Mouse (Mus musculus) hindbrain, postnatal 0 days (tissue): Measurements from ENCODE around the gene Kctd2. TPM values are rescaled to one million over a fixed set of nuclear protein-coding genes. Genes with fewer than 3 reads are reported as not detected.
A peak's percentile ranks its signal among the peaks of the same experiment; 100 is the strongest.
"Not testable (repeated sequence)": the region's sequence is repeated elsewhere in the genome, so short reads cannot be mapped to it uniquely, and the experiment has no call there.

ENCODE experiments used
- ATAC-seq: fragments of 200-750 bp; cut with Nextera tagmentation; 2 replicates; pipeline ENCODE4 v1.8.0; 2017; ENCODE audit warnings: mild to moderate bottlenecking, moderate TSS enrichment, moderate library complexity
- DNase-seq: peaks from one replicate; pipeline ENCODE4 v3.0.0-alpha.2; 2015; ENCODE audit warnings: low spot score
- H3K27ac ChIP-seq: fragments of 300-500 bp; sonication (generic); 2 replicates; pipeline ENCODE4 v1.5.1; 2014; ENCODE audit warnings: mild to moderate bottlenecking
- H3K27me3 ChIP-seq: fragments of 300-500 bp; sonication (generic); 2 replicates; pipeline ENCODE4 v1.6.1; 2014; ENCODE audit warnings: low read length, mixed read lengths; ENCODE audit not compliant: insufficient read depth
- H3K36me3 ChIP-seq: fragments of 300-500 bp; sonication (generic); 2 replicates; pipeline ENCODE4 v1.6.1; 2014; ENCODE audit warnings: low read length, mixed read lengths; ENCODE audit not compliant: insufficient read depth
- H3K4me1 ChIP-seq: fragments of 300-500 bp; sonication (generic); 2 replicates; pipeline ENCODE4 v1.6.1; 2014; ENCODE audit warnings: antibody characterized with exemption, low read length, mixed read lengths; ENCODE audit not compliant: insufficient read depth
- H3K4me2 ChIP-seq: fragments of 300-500 bp; sonication (generic); 2 replicates; pipeline ENCODE4 v1.6.1; 2014; ENCODE audit warnings: low read depth, mild to moderate bottlenecking, low read length, moderate library complexity, mixed read lengths
- H3K4me3 ChIP-seq: fragments of 300-500 bp; sonication (generic); 2 replicates; pipeline ENCODE4 v1.5.1; 2014; ENCODE audit warnings: low read length
- H3K9ac ChIP-seq: fragments of 300-500 bp; sonication (generic); replicated peaks from 2 replicates; pipeline ENCODE4 v1.6.1; 2014; ENCODE audit warnings: mild to moderate bottlenecking, low read length, moderate library complexity, mixed read lengths
- H3K9me3 ChIP-seq: fragments of 300-500 bp; sonication (generic); 2 replicates; pipeline ENCODE4 v1.6.1; 2016; ENCODE audit warnings: low read length, mixed read lengths
- CTCF ChIP-seq: IDR thresholded peaks from 2 replicates; pipeline ENCODE4 v1.5.1; 2016; ENCODE audit warnings: antibody characterized with exemption, control low read depth, low read depth
- WGBS: fragments of 180-500 bp; shearing (Covaris S2); extraction: QIAGEN DNeasy Blood & Tissue Kit; methylation state at CpG from one replicate; pipeline ENCODE4 v1.1.7; 2014; 5-methylcytosine and 5-hydroxymethylcytosine counted together
- polyA plus RNA-seq: library from polyadenylated mRNA; unstranded; fragments of >200 nt; fragmentation: Nextera tagmentation; extraction: Ambion mirVana; gene quantifications from 2 replicates; pipeline ENCODE4 v1.2.1, GENCODE M21; 2015
- total RNA-seq: library from RNA; depleted of rRNA; stranded (reverse); fragments of >200 nt; gene quantifications from 2 replicates; pipeline ENCODE4 v1.2.3, GENCODE M21; 2014

Kctd2 gene
- total and polyA plus RNA-seq, 2 experiments from 2014 or later, result 21.0 to 24.5 TPM

DNA sequence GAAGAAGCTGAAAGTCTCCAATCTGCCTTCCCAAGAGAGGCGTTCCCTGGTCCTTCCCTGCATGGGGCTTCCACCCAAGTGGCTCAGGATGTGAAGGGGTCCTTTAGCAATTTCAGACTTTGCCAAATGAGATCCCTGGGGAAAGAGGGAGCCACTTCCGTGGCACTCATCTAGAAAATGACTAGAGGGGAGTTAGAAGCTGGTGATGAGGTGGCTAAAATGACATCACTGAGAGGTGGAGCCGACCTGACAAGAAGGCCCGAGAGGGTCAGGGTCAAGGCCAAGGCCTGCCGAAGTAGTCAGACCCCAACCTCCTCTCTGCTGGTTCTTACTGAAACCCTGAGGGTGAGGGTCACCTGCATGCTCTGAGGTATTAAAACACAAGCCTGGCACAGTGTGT, 37.0 kb upstream of the Kctd2 start:
- H3K9me3 ChIP-seq, result no peaks in the 10 kb centered on the region
- no peak for DNase-seq
- ATAC-seq, result no peak
- H3K27ac ChIP-seq, result peak overlapping the region; percentile 94; the same call in 1 of the 2 replicates
- H3K36me3 ChIP-seq, result no peaks in the 10 kb centered on the region
- 13% methylated on average over 5 of the region's 5 CpGs for WGBS
- no peak for TF ChIP-seq CTCF
- H3K4me2 ChIP-seq, result peak overlapping the region; percentile 81
- H3K9ac ChIP-seq, result peak overlapping the region; percentile 95
- no peaks in the 10 kb centered on the region for H3K27me3 ChIP-seq
- peaks cover 19% of the 10 kb centered on the region for H3K4me1 ChIP-seq
- H3K4me3 ChIP-seq, result peak overlapping the region; percentile 96

DNA sequence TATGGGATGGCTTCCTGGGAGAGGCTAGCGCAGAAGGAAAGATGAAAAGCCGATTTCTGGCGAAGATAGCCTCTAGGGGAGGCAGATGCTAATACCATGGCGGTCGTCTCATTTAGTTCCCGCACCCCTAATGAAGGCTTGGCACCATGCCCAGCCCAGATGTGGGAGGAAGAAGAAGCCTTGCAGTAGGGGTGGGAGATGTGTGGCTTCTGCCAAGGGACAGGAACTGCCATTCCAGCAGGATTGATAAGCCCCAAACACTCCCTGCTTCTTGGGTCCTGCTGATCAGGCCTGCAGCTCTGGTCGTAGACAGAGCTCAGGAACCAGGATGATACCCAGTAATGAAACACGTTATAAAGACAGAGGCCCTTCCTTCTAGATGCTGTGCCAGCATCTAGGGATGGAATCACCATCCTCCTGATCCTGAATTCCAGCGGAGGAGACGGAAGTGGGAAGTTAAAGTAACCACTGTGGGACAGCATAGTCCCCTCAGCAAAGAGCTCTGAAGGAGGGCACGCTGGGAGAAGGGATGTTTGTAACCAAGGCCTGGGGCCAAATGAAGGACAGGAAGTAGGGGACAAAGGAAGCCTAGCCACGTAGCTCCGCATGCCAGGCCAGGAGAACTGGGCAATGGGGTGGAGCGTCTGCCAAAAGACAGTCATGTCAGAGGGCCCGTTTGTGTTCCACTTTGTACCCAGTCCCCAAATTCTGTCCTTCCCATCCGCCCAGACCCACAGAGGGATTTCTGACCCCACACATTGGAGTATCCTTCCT, 36.0 kb upstream of the Kctd2 start:
- Histone ChIP-seq H3K4me1 (peaks cover 19% of the 10 kb centered on the region), H3K9me3 (no peaks in the 10 kb centered on the region), H3K9ac (peak overlapping the region; percentile 95; the same call in 1 of the 2 replicates), H3K27me3 (no peaks in the 10 kb centered on the region), H3K4me3 (peak overlapping the region; percentile 96), H3K4me2 (peak overlapping the region; percentile 81), H3K36me3 (no peaks in the 10 kb centered on the region), H3K27ac (peak overlapping the region; percentile 94)
- peak; percentile 17; the same call in 1 of the 2 replicates for TF ChIP-seq CTCF
- DNase-seq (peak; percentile 74), ATAC-seq (no peak)
- WGBS, result 24% methylated on average over 16 of the region's 16 CpGs

GRCm38 (mm10) chr11:115384587-115384986, 35.3 kb upstream of the Kctd2 start:
- Histone ChIP-seq H3K4me3 (no peak overlapping the region), H3K36me3 (no peaks in the 10 kb centered on the region), H3K27ac (peak overlapping the region; percentile 94; the same call in 1 of the 2 replicates), H3K4me1 (peaks cover 19% of the 10 kb centered on the region), H3K27me3 (no peaks in the 10 kb centered on the region), H3K9me3 (no peaks in the 10 kb centered on the region), H3K4me2 (peak overlapping the region; percentile 81), H3K9ac (peak overlapping the region; percentile 95; the same call in 1 of the 2 replicates)
- no peak for TF ChIP-seq CTCF
- WGBS, result 75% methylated on average over 5 of the region's 5 CpGs
- DNase-seq, result no peak
- ATAC-seq, result no peak

GRCm38 (mm10) chr11:115386859-115387258, 33.1 kb upstream of the Kctd2 start:
- H3K9ac ChIP-seq, H3K4me2 ChIP-seq, H3K9me3 ChIP-seq, H3K27ac ChIP-seq, H3K4me3 ChIP-seq, H3K36me3 ChIP-seq, ATAC-seq, DNase-seq, H3K27me3 ChIP-seq: not testable (repeated sequence)
- WGBS, result 94% methylated on average over 3 of the region's 3 CpGs
- H3K4me1 ChIP-seq, result peaks cover 19% of the 10 kb centered on the region

DNA sequence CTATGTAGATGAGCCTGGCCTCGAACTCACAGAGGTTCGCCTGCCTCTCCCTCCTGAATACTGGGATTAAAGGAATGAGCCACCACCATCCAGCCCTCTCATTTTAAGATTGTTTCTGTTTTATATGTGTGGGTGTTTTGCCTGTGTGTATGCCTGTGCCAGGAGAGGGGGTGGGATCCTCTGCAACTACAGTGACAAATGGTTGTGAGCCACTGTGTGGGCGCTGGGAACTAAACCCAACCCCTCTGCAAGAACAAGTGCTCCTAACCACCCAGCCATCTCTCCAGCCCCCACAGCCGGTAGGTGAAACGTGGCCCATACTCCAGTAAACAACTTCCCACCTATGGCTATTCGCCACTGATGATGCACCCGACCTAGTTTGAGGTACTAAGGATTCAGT, 28.6 kb upstream of the Kctd2 start:
- Histone ChIP-seq H3K4me3 (no peak overlapping the region), H3K4me2 (no peak overlapping the region), H3K27me3 (no peaks in the 10 kb centered on the region), H3K9me3 (no peaks in the 10 kb centered on the region), H3K27ac (no peak overlapping the region), H3K36me3 (peaks cover 37% of the 10 kb centered on the region), H3K4me1 (no peaks in the 10 kb centered on the region), H3K9ac (no peak overlapping the region)
- WGBS, result 90% methylated on average over 7 of the region's 7 CpGs
- no peak for TF ChIP-seq CTCF
- no peak for DNase-seq
- no peak for ATAC-seq

DNA sequence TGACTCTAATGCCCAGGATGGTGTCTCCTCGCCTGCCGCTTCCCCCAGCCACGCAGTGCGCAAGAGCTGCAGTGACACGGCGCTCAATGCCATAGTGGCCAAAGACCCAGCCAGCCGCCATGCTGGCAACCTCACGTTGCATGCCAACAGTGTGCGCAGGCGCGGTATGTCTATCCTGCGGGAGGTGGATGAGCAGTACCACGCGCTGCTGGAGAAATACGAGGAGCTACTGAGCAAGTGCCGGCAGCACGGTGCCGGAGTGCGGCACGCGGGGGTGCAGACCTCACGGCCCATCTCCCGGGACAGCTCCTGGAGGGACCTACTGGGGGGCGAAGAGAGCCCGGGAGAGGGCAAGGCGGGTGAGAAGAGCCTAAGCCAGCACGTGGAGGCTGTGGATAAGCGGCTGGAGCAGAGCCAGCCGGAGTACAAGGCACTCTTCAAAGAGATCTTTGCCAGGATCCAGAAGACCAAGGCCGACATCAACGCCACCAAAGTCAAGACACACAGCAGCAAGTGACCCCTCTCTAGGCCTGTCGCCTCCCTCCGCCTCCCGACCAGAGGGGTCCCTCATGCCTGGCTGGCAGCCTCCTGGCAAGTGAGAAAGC, 26.1 kb upstream of the Kctd2 start:
- no peaks in the 10 kb centered on the region for H3K27me3 ChIP-seq
- WGBS, result 62% methylated on average over 34 of the region's 34 CpGs
- peak; percentile 50 for DNase-seq
- no peak for TF ChIP-seq CTCF
- no peak overlapping the region for H3K4me3 ChIP-seq
- no peaks in the 10 kb centered on the region for H3K4me1 ChIP-seq
- ATAC-seq, result peak; percentile 39; the same call in 1 of the 2 replicates
- no peak overlapping the region for H3K4me2 ChIP-seq
- no peak overlapping the region for H3K9ac ChIP-seq
- peaks cover 37% of the 10 kb centered on the region for H3K36me3 ChIP-seq
- H3K9me3 ChIP-seq, result no peaks in the 10 kb centered on the region
- H3K27ac ChIP-seq, result no peak overlapping the region

GRCm38 (mm10) chr11:115398085-115398484, 21.8 kb upstream of the Kctd2 start:
- peaks cover 23% of the 10 kb centered on the region for H3K36me3 ChIP-seq
- ATAC-seq (no peak), DNase-seq (no peak)
- 80% methylated on average over 7 of the region's 7 CpGs for WGBS
- no peak overlapping the region for H3K9ac ChIP-seq
- TF ChIP-seq CTCF, result no peak
- H3K4me3 ChIP-seq, result no peak overlapping the region
- H3K4me2 ChIP-seq, result no peak overlapping the region
- no peaks in the 10 kb centered on the region for H3K27me3 ChIP-seq
- H3K27ac ChIP-seq, result no peak overlapping the region
- H3K9me3 ChIP-seq, result no peaks in the 10 kb centered on the region
- no peaks in the 10 kb centered on the region for H3K4me1 ChIP-seq
